Mouse (Mus musculus) embryonic fibroblast, embryonic 13.5 days (primary cell): ENCODE measurements around the gene Cldn11.
A peak's percentile ranks its signal among the peaks of the same experiment; 100 is the strongest.

Experiments
- CTCF ChIP-seq: IDR thresholded peaks from 2 replicates; pipeline ENCODE4 v1.5.1; 2011; ENCODE audit warnings: mild to moderate bottlenecking, control low read depth, low read length, moderate library complexity, borderline replicate concordance; ENCODE audit not compliant: insufficient read depth
- POLR2A ChIP-seq: IDR thresholded peaks from 2 replicates; pipeline ENCODE4 v1.6.1; 2011; ENCODE audit warnings: low read depth, mild to moderate bottlenecking, control low read depth, low read length, moderate library complexity

DNA sequence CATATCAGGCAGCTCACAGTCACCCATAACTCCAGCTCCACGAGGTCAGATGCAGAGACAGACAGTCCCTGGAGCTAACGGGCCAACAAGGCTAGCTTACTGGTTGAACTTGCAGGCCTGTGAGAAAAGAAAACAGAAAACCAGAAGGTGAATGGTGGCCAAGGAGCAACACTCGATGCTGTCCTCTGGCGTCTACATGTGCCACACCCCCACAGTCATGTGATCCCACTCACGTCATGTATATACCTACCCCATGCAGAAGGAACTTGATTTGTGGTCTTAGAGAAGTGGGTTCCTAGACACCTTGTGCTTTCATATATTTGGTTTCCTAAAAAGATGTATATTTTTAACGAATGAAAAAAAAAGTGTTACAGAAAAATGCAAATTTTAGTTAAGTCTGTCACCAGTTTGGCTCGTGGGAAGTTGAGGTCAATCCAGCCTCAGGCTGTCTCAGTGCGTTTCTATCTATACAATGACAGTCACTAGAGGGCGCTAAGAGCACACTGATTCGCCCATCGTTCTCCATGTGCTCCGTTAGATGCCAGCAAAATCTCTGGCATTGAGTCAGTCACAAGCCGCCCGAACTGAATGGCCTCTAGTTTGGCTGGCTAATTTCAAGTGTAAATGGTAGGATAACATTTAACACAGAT lies 4.0 kb upstream of the Cldn11 start:
- TF ChIP-seq CTCF = peak; percentile 86
- no peak for TF ChIP-seq POLR2A
